Mouse (Mus musculus): ENCODE results near the gene Ndufs8. TPM values are rescaled to one million over a fixed set of nuclear protein-coding genes. Genes with fewer than 3 reads are reported as not detected.

The Ndufs8 gene
- polyA plus RNA-seq, 1 experiment from 2014 or later: 225 TPM

DNA sequence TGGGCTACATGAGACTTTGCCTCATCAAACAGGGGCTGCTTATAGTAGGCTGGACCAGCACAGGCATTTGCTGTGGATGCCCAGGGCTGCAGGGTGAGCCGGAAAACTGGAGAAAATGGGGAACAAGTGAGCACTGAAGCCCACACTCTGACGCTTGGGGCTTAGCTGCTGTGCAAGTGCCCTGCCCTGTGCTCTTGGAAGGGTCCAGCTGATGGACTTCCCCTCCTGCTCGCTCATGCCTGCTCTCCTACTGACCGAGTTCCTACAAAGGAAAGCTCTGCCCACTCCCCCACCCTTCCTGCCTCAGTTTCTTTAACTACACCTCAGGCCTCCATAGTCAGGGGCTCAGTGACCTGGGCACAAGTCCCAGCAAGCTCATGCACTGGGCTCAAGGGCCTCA lies 15.4 kb upstream of the Ndufs8 start:
- 87% methylated on average over 4 of the region's 4 CpGs for WGBS
- H3K27ac ChIP-seq (ENCODE audit: low read length): no peak overlapping the region
- no peaks in the 10 kb centered on the region for H3K36me3 ChIP-seq (ENCODE audit: insufficient read depth, low read length)
- DNase-seq (ENCODE audit: low spot score): no peak
- H3K9ac ChIP-seq (replicated peaks; ENCODE audit: low read depth): no peak overlapping the region
- H3K4me2 ChIP-seq (replicated peaks; ENCODE audit: low read depth, low read length): no peak overlapping the region
- H3K27me3 ChIP-seq (replicated peaks; ENCODE audit: insufficient read depth, low read length): no peaks in the 10 kb centered on the region
- no peak for ATAC-seq
- TF ChIP-seq EP300 (IDR thresholded peaks at IDR 0.05) (no peak), CTCF (IDR thresholded peaks at IDR 0.05) (no peak)
- H3K4me1 ChIP-seq (ENCODE audit: insufficient read depth, low read depth, low read length): peaks cover 32% of the 10 kb centered on the region
- H3K9me3 ChIP-seq (ENCODE audit: low read length): no peaks in the 10 kb centered on the region
- H3K4me3 ChIP-seq (ENCODE audit: low read depth, low read length): no peak overlapping the region

DNA sequence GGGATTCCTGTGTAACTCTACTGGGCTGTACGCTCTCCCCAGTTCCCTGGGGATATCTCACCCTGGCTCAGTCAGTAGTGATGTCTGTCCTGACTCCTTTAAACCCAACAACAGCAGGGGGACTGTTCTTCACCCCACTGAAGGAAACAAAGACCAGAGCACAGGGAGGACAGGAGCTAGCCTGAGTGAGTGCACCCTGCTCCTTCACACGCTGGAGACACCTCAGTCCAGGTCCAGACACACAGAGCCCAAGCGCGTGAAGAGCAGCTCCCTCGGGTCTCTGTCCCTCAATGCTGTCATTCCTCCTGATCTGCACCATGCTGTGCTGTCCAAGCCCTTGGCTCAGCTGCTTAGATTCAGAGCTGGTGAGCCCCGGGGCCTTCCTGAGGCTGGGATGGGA lies 14.1 kb upstream of the Ndufs8 start:
- no peak for DNase-seq (ENCODE audit: low spot score)
- no peaks in the 10 kb centered on the region for H3K27me3 ChIP-seq (replicated peaks; ENCODE audit: insufficient read depth, low read length)
- H3K9me3 ChIP-seq (ENCODE audit: low read length): no peaks in the 10 kb centered on the region
- no peak overlapping the region for H3K4me3 ChIP-seq (ENCODE audit: low read depth, low read length)
- WGBS: 72% methylated on average over 6 of the region's 6 CpGs
- H3K9ac ChIP-seq (replicated peaks; ENCODE audit: low read depth): no peak overlapping the region
- H3K36me3 ChIP-seq (ENCODE audit: insufficient read depth, low read length): no peaks in the 10 kb centered on the region
- no peak for ATAC-seq
- H3K27ac ChIP-seq (ENCODE audit: low read length): peak overlapping the region; percentile 48; the same call in 1 of the 2 replicates
- peaks cover 36% of the 10 kb centered on the region for H3K4me1 ChIP-seq (ENCODE audit: insufficient read depth, low read depth, low read length)
- H3K4me2 ChIP-seq (replicated peaks; ENCODE audit: low read depth, low read length): no peak overlapping the region
- TF ChIP-seq EP300 (IDR thresholded peaks at IDR 0.05): no peak
- TF ChIP-seq CTCF (IDR thresholded peaks at IDR 0.05): no peak

- Histone ChIP-seq H3K9ac (replicated peaks; ENCODE audit: low read depth) (no peak overlapping the region), H3K27me3 (replicated peaks; ENCODE audit: insufficient read depth, low read length) (no peaks in the 10 kb centered on the region), H3K4me2 (replicated peaks; ENCODE audit: low read depth, low read length) (no peak overlapping the region), H3K4me1 (ENCODE audit: insufficient read depth, low read depth, low read length) (peaks cover 36% of the 10 kb centered on the region), H3K4me3 (ENCODE audit: low read depth, low read length) (no peak overlapping the region), H3K36me3 (ENCODE audit: insufficient read depth, low read length) (no peaks in the 10 kb centered on the region), H3K9me3 (ENCODE audit: low read length) (no peaks in the 10 kb centered on the region), H3K27ac (ENCODE audit: low read length) (peak overlapping the region; percentile 48)
- ATAC-seq (peak; percentile 84), DNase-seq (ENCODE audit: low spot score) (peak; percentile 86)
- 41% methylated on average over 3 of the region's 3 CpGs for WGBS
- TF ChIP-seq EP300 (IDR thresholded peaks at IDR 0.05) (peak; percentile 91), CTCF (IDR thresholded peaks at IDR 0.05) (peak; percentile 72)
These were observed 13.7 kb upstream of the Ndufs8 start for GRCm38 (mm10) chr19:3926279-3926678.

DNA sequence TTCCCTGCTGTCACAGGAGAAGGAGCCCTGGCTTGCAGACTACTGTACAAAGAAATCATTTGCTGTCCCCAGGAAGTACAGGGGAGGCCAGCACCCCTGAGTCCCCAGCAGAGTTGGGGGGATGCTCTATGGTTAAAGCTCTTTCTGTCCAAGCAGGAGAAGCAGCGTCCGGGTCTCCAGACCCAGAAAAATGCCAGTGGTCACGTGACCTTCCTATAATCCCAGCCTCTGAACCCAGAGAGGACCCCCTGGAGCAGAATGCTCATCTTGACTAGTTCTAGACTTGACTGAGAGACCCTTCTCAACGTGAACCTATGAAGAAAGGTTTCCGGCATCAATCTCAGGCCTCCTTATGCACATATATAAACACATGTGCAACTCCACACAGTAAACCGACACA lies 13.3 kb upstream of the Ndufs8 start:
- H3K27ac ChIP-seq (ENCODE audit: low read length): peak overlapping the region; percentile 60
- H3K4me2 ChIP-seq (replicated peaks; ENCODE audit: low read depth, low read length): no peak overlapping the region
- no peaks in the 10 kb centered on the region for H3K9me3 ChIP-seq (ENCODE audit: low read length)
- TF ChIP-seq EP300 (IDR thresholded peaks at IDR 0.05): no peak
- TF ChIP-seq CTCF (IDR thresholded peaks at IDR 0.05): no peak
- no peaks in the 10 kb centered on the region for H3K36me3 ChIP-seq (ENCODE audit: insufficient read depth, low read length)
- WGBS: 77% methylated on average over 6 of the region's 6 CpGs
- no peak overlapping the region for H3K4me3 ChIP-seq (ENCODE audit: low read depth, low read length)
- no peak overlapping the region for H3K9ac ChIP-seq (replicated peaks; ENCODE audit: low read depth)
- no peak for ATAC-seq
- H3K27me3 ChIP-seq (replicated peaks; ENCODE audit: insufficient read depth, low read length): no peaks in the 10 kb centered on the region
- peaks cover 36% of the 10 kb centered on the region for H3K4me1 ChIP-seq (ENCODE audit: insufficient read depth, low read depth, low read length)
- DNase-seq (ENCODE audit: low spot score): no peak

DNA sequence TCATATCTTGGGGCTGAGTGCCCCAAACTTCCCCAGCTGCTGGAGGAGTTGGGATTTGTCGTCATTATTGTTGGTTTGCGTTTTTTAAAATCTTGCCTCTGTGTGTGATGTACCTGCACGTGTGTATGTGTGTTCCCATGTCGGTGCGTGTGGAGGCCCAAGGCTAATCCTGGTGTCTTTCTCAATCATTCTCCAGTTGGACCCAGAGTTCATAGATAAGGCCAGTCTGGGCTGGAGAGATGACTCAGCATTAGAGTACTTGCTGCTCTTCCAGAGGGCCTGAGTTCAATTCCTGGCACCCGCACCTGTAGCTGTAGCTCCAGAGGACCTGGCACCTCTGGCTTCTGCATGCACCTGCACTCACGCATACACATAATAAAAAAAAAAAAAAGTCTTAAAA lies 12.3 kb upstream of the Ndufs8 start:
- no peak overlapping the region for H3K4me3 ChIP-seq (ENCODE audit: low read depth, low read length)
- ATAC-seq: no peak
- no peak overlapping the region; the same call in 1 of the 2 replicates for H3K27ac ChIP-seq (ENCODE audit: low read length)
- H3K9me3 ChIP-seq (ENCODE audit: low read length): no peaks in the 10 kb centered on the region
- 92% methylated on average over 7 of the region's 7 CpGs for WGBS
- TF ChIP-seq EP300 (IDR thresholded peaks at IDR 0.05): no peak
- no peak for TF ChIP-seq CTCF (IDR thresholded peaks at IDR 0.05)
- H3K4me2 ChIP-seq (replicated peaks; ENCODE audit: low read depth, low read length): no peak overlapping the region
- H3K9ac ChIP-seq (replicated peaks; ENCODE audit: low read depth): no peak overlapping the region
- no peak for DNase-seq (ENCODE audit: low spot score)
- H3K27me3 ChIP-seq (replicated peaks; ENCODE audit: insufficient read depth, low read length): no peaks in the 10 kb centered on the region
- peaks cover 29% of the 10 kb centered on the region for H3K4me1 ChIP-seq (ENCODE audit: insufficient read depth, low read depth, low read length)
- H3K36me3 ChIP-seq (ENCODE audit: insufficient read depth, low read length): no peaks in the 10 kb centered on the region

- no peak for DNase-seq (ENCODE audit: low spot score)
- Histone ChIP-seq H3K4me1 (ENCODE audit: insufficient read depth, low read depth, low read length) (peaks cover 22% of the 10 kb centered on the region), H3K9ac (replicated peaks; ENCODE audit: low read depth) (no peak overlapping the region), H3K36me3 (ENCODE audit: insufficient read depth, low read length) (no peaks in the 10 kb centered on the region), H3K27me3 (replicated peaks; ENCODE audit: insufficient read depth, low read length) (no peaks in the 10 kb centered on the region), H3K9me3 (ENCODE audit: low read length) (no peaks in the 10 kb centered on the region), H3K4me2 (replicated peaks; ENCODE audit: low read depth, low read length) (no peak overlapping the region), H3K27ac (ENCODE audit: low read length) (peak overlapping the region; percentile 66), H3K4me3 (ENCODE audit: low read depth, low read length) (no peak overlapping the region)
- no peak for ATAC-seq
- TF ChIP-seq EP300 (IDR thresholded peaks at IDR 0.05) (no peak), CTCF (IDR thresholded peaks at IDR 0.05) (no peak)
- WGBS: 66% methylated on average over 8 of the region's 8 CpGs
These were observed 11.6 kb upstream of the Ndufs8 start for GRCm38 (mm10) chr19:3924190-3924589.

DNA sequence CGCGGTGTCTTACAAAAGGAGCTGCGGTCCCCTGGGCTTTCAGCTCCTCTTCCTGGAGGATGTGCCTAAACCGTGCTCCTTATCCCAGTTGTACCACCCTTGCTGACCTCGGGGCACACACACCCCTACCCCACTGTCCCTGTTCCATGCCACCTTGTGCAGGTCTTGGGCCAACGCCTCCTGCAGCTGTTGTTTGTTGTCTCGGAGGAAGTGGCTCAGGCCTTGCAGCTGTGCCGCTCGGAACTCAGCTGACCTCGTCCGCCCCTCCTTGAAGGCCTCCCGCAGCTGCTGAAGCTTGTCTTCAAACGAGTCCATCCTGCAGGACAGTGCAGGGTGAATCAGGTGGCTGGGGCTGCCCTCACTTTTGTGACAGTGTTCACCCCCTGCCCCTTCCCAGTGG lies 11.0 kb upstream of the Ndufs8 start:
- ATAC-seq: peak; percentile 14
- Histone ChIP-seq H3K36me3 (ENCODE audit: insufficient read depth, low read length) (no peaks in the 10 kb centered on the region), H3K27me3 (replicated peaks; ENCODE audit: insufficient read depth, low read length) (no peaks in the 10 kb centered on the region), H3K4me2 (replicated peaks; ENCODE audit: low read depth, low read length) (no peak overlapping the region), H3K27ac (ENCODE audit: low read length) (peak overlapping the region; percentile 66; the same call in 1 of the 2 replicates), H3K9ac (replicated peaks; ENCODE audit: low read depth) (no peak overlapping the region), H3K4me1 (ENCODE audit: insufficient read depth, low read depth, low read length) (peaks cover 17% of the 10 kb centered on the region; the same call in 1 of the 2 replicates), H3K9me3 (ENCODE audit: low read length) (no peaks in the 10 kb centered on the region), H3K4me3 (ENCODE audit: low read depth, low read length) (no peak overlapping the region)
- TF ChIP-seq EP300 (IDR thresholded peaks at IDR 0.05) (no peak), CTCF (IDR thresholded peaks at IDR 0.05) (no peak)
- 37% methylated on average over 13 of the region's 13 CpGs for WGBS
- peak; percentile 63 for DNase-seq (ENCODE audit: low spot score)
